Mouse (Mus musculus) cortical plate, adult 2 months (tissue): ENCODE results near the gene Rgl3.

ENCODE experiments used
- CTCF ChIP-seq: fragments of 200-500 bp; IDR thresholded peaks from 2 replicates; pipeline ENCODE4 v1.5.1; 2011; ENCODE audit warnings: mild to moderate bottlenecking, control low read depth, low read length; ENCODE audit not compliant: insufficient read depth; ENCODE audit errors: extremely low read depth
- POLR2A ChIP-seq: fragments of 200-500 bp; IDR thresholded peaks from 2 replicates; pipeline ENCODE4 v1.6.1; 2011; ENCODE audit warnings: mild to moderate bottlenecking, low read length, control low read depth; ENCODE audit not compliant: insufficient read depth; ENCODE audit errors: extremely low read depth

GRCm38 (mm10) chr9:21932006-21932405 is 57.2 kb downstream of the Rgl3 start:
- TF ChIP-seq CTCF (no peak), POLR2A (no peak)
